Comparison of ENCODE assay signal across 20 mouse cellular contexts in genomic region chr6:120894089-120894488, GRCm38 (mm10). TPM values are rescaled to one million over a fixed set of nuclear protein-coding genes. Genes with fewer than 3 reads are reported as not detected.
DNase-seq lines count a peak whose midpoint lies in the region; ATAC-seq and TF ChIP-seq lines count a peak whose summit lies in the region.
"Had no signal": no experiment of that assay in that cellular context is flagged by ENCODE, and none has a peak within 500 bp of the region (broad histone marks: within the 10 kb centered on the region; RNA-seq: fewer than 3 reads in every experiment).

No protein-coding gene starts in this region.

- POLR2A ChIA-PET in Patski (lab: Charles Lee): interaction anchor here (0.8 kb wide), 1 partner anchor 272 kb away, joined by 4 read pairs; no protein-coding TSS in a partner anchor

- peaks cover 36% of the 10 kb centered on the region for H3K4me1 ChIP-seq in heart, embryonic 10.5 days

- H3ac ChIP-seq in myocyte (ENCODE audit: control insufficient read depth, insufficient read length): no peak overlapping the region

- CTCF ChIA-PET in Patski (lab: Charles Lee): interaction anchor here (1.6 to 1.8 kb wide), 2 partner anchors 9 to 279 kb away, joined by 3 to 5 read pairs; no protein-coding TSS in a partner anchor

- DNase-seq in heart, adult 11 months: peak; percentile 73
- no peak for DNase-seq in heart, postnatal 14 days
- DNase-seq in heart, embryonic 10.5 days (ENCODE audit: low spot score): no peak
- DNase-seq in heart, postnatal 10 days: no peak
- no peak for DNase-seq in Patski (ENCODE audit: low read depth, low spot score)
- no peak for DNase-seq in layer of hippocampus, adult 9-11 months
- DNase-seq in adrenal gland, postnatal 4 days (ENCODE audit: low spot score in 2 of 2): no peak
- DNase-seq: adrenal gland, adult 8-10 months; adrenal gland, postnatal 10 days; adrenal gland, postnatal 25 days; B cell, adult 2 months; cerebellum, adult 11 months; cerebellum, adult 11-12 months; cerebellum, adult 18-20 months; cerebellum, adult 2 months had no signal

- H3K9me3 ChIP-seq in heart, embryonic 10.5 days: no peaks in the 10 kb centered on the region
- H3K9me3 ChIP-seq: G1E had no signal

- no peak overlapping the region for H3K4me3 ChIP-seq in heart, embryonic 10.5 days
- no peak overlapping the region for H3K4me3 ChIP-seq in myocyte

- peak; percentile 15 for ATAC-seq in Patski
- ATAC-seq: activated CD4-positive, CD25-positive, alpha-beta regulatory T cell, adult 4 months; CD4-positive, CD25-positive, alpha-beta regulatory T cell, adult 4 months had no signal

- WGBS in heart, embryonic 10.5 days: 94% methylated on average over 9 of the region's 9 CpGs

- H3K36me3 ChIP-seq in heart, embryonic 10.5 days: peaks cover 44% of the 10 kb centered on the region
- H3K36me3 ChIP-seq in myocyte (ENCODE audit: control insufficient read depth, insufficient read depth): peaks cover 55% of the 10 kb centered on the region

- peak overlapping the region; percentile 42; the same call in 1 of the 2 replicates for H3K27ac ChIP-seq in heart, embryonic 10.5 days

- in situ Hi-C loops in Patski (cut with MboI; ENCODE audit: low pct_unique_long_range_greater_than_20kb): no loop called here

- no peaks in the 10 kb centered on the region for H3K79me2 ChIP-seq in myocyte (ENCODE audit: control insufficient read depth, insufficient read depth)

- intact Hi-C loops in heart, postnatal 14 days (cut with DNase I): no loop called here
- intact Hi-C loops in heart, postnatal 10 days (cut with DNase I): no loop called here

- H3K27me3 ChIP-seq in heart, embryonic 10.5 days (ENCODE audit: insufficient read depth, poor library complexity, severe bottlenecking): no peaks in the 10 kb centered on the region
- H3K27me3 ChIP-seq in Patski (no peaks in the 10 kb centered on the region), myocyte (ENCODE audit: control insufficient read depth, insufficient read depth, insufficient read length) (no peaks in the 10 kb centered on the region)
- H3K27me3 ChIP-seq: CH12.LX had no signal

- no peak overlapping the region for H3K4me2 ChIP-seq in myocyte (ENCODE audit: low read depth)

- no peak for TF ChIP-seq CTCF in Patski (IDR thresholded peaks at IDR 0.05)

- TF ChIP-seq POLR2A in myocyte (IDR thresholded peaks at IDR 0.05; ENCODE audit: insufficient read length, low read depth): no peak

TF ChIP-seq in myocyte, 11 proteins besides CTCF, POLR2A, EP300 and RAD21:
- TF ChIP-seq POLR2AphosphoS2 (IDR thresholded peaks at IDR 0.05; ENCODE audit: insufficient read length, low read depth): peak; percentile 49
- no peak for TF ChIP-seq MYOD1 (IDR thresholded peaks at IDR 0.05; ENCODE audit: control insufficient read depth in 1 of 3, insufficient read length in 2 of 3, low read depth in 2 of 3)

RNA-seq across cellular contexts. Expression of gene Bid, which starts 22.6 kb away (rescaled TPM):
- total RNA-seq in heart, postnatal 14 days (2021): 1 to 10 TPM; 1.6 to 2.1 TPM
- polyA plus RNA-seq in heart, embryonic 10.5 days (2016; fragmentation: Nextera tagmentation; extraction: Ambion mirVana): 12.7 and 16.5 TPM in 2 replicates
- 1 to 10 TPM; 2.4 TPM for total RNA-seq in heart, postnatal 10 days (2021)
- 58.5 TPM for polyA plus RNA-seq in Patski (2021)
- 34.3 TPM for polyA plus RNA-seq in myocyte (2012; fragmentation: generic; extraction: Trizol)
- 10 to 100 TPM; 13.4 to 16.8 TPM for total RNA-seq in adrenal gland, postnatal 4 days (2021)

RNA-seq across cellular contexts. Expression of gene Bcl2l13, which starts 58.1 kb away (rescaled TPM):
- 10 to 100 TPM; 73.9 to 77.4 TPM for total RNA-seq in heart, postnatal 14 days (2021)
- 30.9 and 36.8 TPM in 2 replicates for polyA plus RNA-seq in heart, embryonic 10.5 days (2016; fragmentation: Nextera tagmentation; extraction: Ambion mirVana)
- 10 to 100 TPM; 78.0 to 89.4 TPM for total RNA-seq in heart, postnatal 10 days (2021)
- polyA plus RNA-seq in Patski (2021) (30.6 TPM), myocyte (2012; fragmentation: generic; extraction: Trizol) (32.8 TPM)
- 10 to 100 TPM; 59.4 to 61.9 TPM for total RNA-seq in adrenal gland, postnatal 4 days (2021)

Comparison
In these comparisons a context has a peak if more than half of its experiments do, and no peak if none do; other contexts are left out.
1. RNA of gene Bid, which starts 22.6 kb away (total RNA-seq): 13.4 to 16.8 TPM in adrenal gland, postnatal 4 days; 2.4 TPM in heart, postnatal 10 days and 1.6 to 2.1 TPM in heart, postnatal 14 days; every median in the first group is over 4 times any median in the second.